ENCODE assay signal across 15 mouse cellular contexts in genomic region chr8:117364374-117365160, GRCm38 (mm10).
DNase-seq lines count a peak whose midpoint lies in the region; TF ChIP-seq lines count a peak whose summit lies in the region.
"Had no signal": no experiment of that assay in that cellular context is flagged by ENCODE, and none has a peak within 500 bp of the region (broad histone marks: within the 10 kb centered on the region; RNA-seq: fewer than 3 reads in every experiment).

No protein-coding gene starts in this region.

- intact Hi-C loops in left cerebral cortex, adult 2 months (cut with DNase I): loop anchor here (5.0 kb wide), 1 partner anchor 103 kb away; no protein-coding TSS in a partner anchor

- H3K27me3 ChIP-seq in kidney, adult 2 months (replicated peaks; ENCODE audit: control insufficient read depth, insufficient read depth, low read length): no peaks in the 10 kb centered on the region
- H3K27me3 ChIP-seq: embryonic facial prominence, embryonic 13.5 days; forebrain, embryonic 13.5 days; limb, embryonic 15.5 days; midbrain, embryonic 15.5 days had no signal

- TF ChIP-seq CTCF in kidney, adult 2 months (conservative IDR thresholded peaks at IDR 0.05; ENCODE audit: insufficient read depth, insufficient read length, low read depth, low read length): no peak
- TF ChIP-seq CTCF in left cerebral cortex, adult 2 months (IDR thresholded peaks at IDR 0.05): no peak

- 72% methylated on average over 19 of the region's 19 CpGs for WGBS in kidney, adult 2 months

- no peak overlapping the region for H3K4me3 ChIP-seq in kidney, adult 2 months (ENCODE audit: insufficient read depth, low read depth, low read length)
- no peak overlapping the region for H3K4me3 ChIP-seq in left cerebral cortex, adult 2 months
- H3K4me3 ChIP-seq: embryonic facial prominence, embryonic 13.5 days; forebrain, embryonic 13.5 days; limb, embryonic 15.5 days; midbrain, embryonic 15.5 days had no signal

- no peak for TF ChIP-seq POLR2A in kidney, adult 2 months (IDR thresholded peaks at IDR 0.05; ENCODE audit: low read depth, low read length)

- H3K27ac ChIP-seq in kidney, adult 2 months (ENCODE audit: insufficient read depth, low read depth, low read length): no peak overlapping the region
- no peak overlapping the region for H3K27ac ChIP-seq in left cerebral cortex, adult 2 months
- H3K27ac ChIP-seq: embryonic facial prominence, embryonic 13.5 days; forebrain, embryonic 13.5 days; limb, embryonic 15.5 days; midbrain, embryonic 15.5 days; stomach, postnatal 0 days had no signal

- DNase-seq in kidney, adult 2 months: peak; percentile 54
- no peak for DNase-seq in kidney, adult 11 months
- DNase-seq in NIH3T3 (ENCODE audit: low read depth): peak; percentile 39
- peak; percentile 63 to 72 for DNase-seq in adrenal gland, postnatal 36 days
- peak; percentile 58 for DNase-seq in lung, postnatal 14 days
- no peak for DNase-seq in cerebellum, postnatal 36 days
- DNase-seq in thymus, postnatal 10 days (ENCODE audit: low spot score in 2 of 2): no peak
- no peak for DNase-seq in left cerebral cortex, adult 2 months (ENCODE audit: extremely low spot score in 1 of 2, low spot score in 2 of 2)
- DNase-seq: cerebellum, adult 9-11 months; right cerebral cortex, postnatal 4 days had no signal

- H3K36me3 ChIP-seq in kidney, adult 2 months (ENCODE audit: control insufficient read depth, insufficient read depth, low read length): no peaks in the 10 kb centered on the region
- H3K36me3 ChIP-seq: embryonic facial prominence, embryonic 13.5 days; limb, embryonic 15.5 days; midbrain, embryonic 15.5 days had no signal

- H3K4me1 ChIP-seq in kidney, adult 2 months (ENCODE audit: control insufficient read depth, insufficient read depth, low read length): peaks cover 69% of the 10 kb centered on the region

Comparison
In these comparisons a context has a peak if more than half of its experiments do, and no peak if none do; other contexts are left out.
1. DNase-seq: peak in kidney, adult 2 months (single experiment), NIH3T3 (single experiment), adrenal gland, postnatal 36 days (2 of 2) and lung, postnatal 14 days (single experiment); none in kidney, adult 11 months (single experiment), cerebellum, postnatal 36 days (0 of 2), thymus, postnatal 10 days (0 of 2) and left cerebral cortex, adult 2 months (0 of 2).